Mouse (Mus musculus) forebrain, embryonic 13.5 days (tissue): ENCODE measurements around the gene Frs2. TPM values are rescaled to one million over a fixed set of nuclear protein-coding genes. Genes with fewer than 3 reads are reported as not detected.
A peak's percentile ranks its signal among the peaks of the same experiment; 100 is the strongest.

ENCODE experiments used
- ATAC-seq: fragments of 200-750 bp; cut with Nextera tagmentation; 2 replicates; pipeline ENCODE4 v1.8.0; 2017
- H3K27ac ChIP-seq: fragments of 300-500 bp; sonication (generic); 2 replicates; pipeline ENCODE4 v1.5.1; 2015; ENCODE audit warnings: inconsistent platforms, mild to moderate bottlenecking, moderate library complexity
- H3K27me3 ChIP-seq: fragments of 300-500 bp; sonication (generic); 2 replicates; pipeline ENCODE4 v1.6.1; 2015; ENCODE audit warnings: mild to moderate bottlenecking, inconsistent platforms
- H3K36me3 ChIP-seq: fragments of 300-500 bp; sonication (generic); 2 replicates; pipeline ENCODE4 v1.6.1; 2015; ENCODE audit warnings: mild to moderate bottlenecking, inconsistent platforms; ENCODE audit not compliant: poor library complexity, severe bottlenecking
- H3K4me1 ChIP-seq: fragments of 300-500 bp; sonication (generic); 2 replicates; pipeline ENCODE4 v1.6.1; 2015; ENCODE audit warnings: inconsistent platforms
- H3K4me2 ChIP-seq: fragments of 300-500 bp; sonication (generic); 2 replicates; pipeline ENCODE4 v1.6.1; 2015; ENCODE audit warnings: inconsistent platforms, mild to moderate bottlenecking, moderate library complexity
- H3K4me3 ChIP-seq: fragments of 300-500 bp; sonication (generic); 2 replicates; pipeline ENCODE4 v1.5.1; 2015; ENCODE audit warnings: mild to moderate bottlenecking, inconsistent platforms
- H3K9ac ChIP-seq: fragments of 300-500 bp; sonication (generic); 2 replicates; pipeline ENCODE4 v1.6.1; 2015; ENCODE audit warnings: mild to moderate bottlenecking, inconsistent platforms
- H3K9me3 ChIP-seq: fragments of 300-500 bp; sonication (generic); replicated peaks from 2 replicates; pipeline ENCODE4 v1.6.1; 2016; ENCODE audit warnings: inconsistent platforms
- WGBS: fragments of 180-500 bp; shearing (Covaris S2); methylation state at CpG from one replicate; pipeline ENCODE4 v1.1.7; 2015; 5-methylcytosine and 5-hydroxymethylcytosine counted together
- polyA plus RNA-seq: library from polyadenylated mRNA; unstranded; fragments of >200 nt; fragmentation: Nextera tagmentation; extraction: Ambion mirVana; gene quantifications from 2 replicates; pipeline ENCODE4 v1.2.1, GENCODE M21; 2015

Gene Frs2
- polyA plus RNA-seq, result 16.0 and 19.7 TPM in 2 replicates

DNA sequence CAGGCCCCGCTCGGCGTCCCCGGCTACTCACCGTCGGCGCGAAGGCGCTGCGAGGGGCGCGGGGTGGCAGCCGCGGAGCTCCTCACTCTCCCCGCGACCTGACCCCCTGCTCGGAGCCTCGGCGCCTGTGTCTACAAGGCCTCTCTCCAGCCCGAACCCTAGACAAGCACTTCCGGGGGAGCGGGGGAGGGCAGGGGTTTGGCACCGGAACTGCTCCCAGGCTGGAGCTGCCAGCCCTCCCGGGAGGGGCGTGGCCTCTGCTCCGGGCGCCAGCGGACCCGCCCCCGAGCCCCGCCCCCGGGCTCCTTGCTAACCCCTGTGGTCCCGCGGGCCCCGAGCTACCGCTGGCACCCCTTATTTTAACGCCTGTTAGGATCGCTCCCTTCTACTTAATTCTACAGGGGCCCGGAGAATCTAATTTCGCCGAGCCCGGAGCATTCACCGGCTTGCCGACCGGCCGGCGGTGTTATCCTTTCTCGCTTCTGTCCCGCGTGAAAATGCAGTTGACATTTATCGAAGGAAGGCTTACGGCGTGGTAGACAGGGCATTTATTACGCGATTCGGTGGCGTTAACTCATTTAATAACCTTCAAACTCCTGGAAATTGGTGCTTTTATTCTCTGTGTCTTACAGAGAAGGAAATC is at the start of gene Frs2:
Gene Frs2, minus strand, starts transcription at position 174 of the 643 bp plus-strand sequence.
- Histone ChIP-seq H3K4me3 (peak within 1 kb of the TSS; percentile 99), H3K27me3 (peaks cover 14% of the 10 kb centered on the region), H3K9ac (peak within 1 kb of the TSS; percentile 97), H3K9me3 (no peaks in the 10 kb centered on the region), H3K36me3 (no peaks in the 10 kb centered on the region), H3K4me1 (peaks cover 34% of the 10 kb centered on the region), H3K4me2 (peak within 1 kb of the TSS; percentile 84), H3K27ac (peak within 1 kb of the TSS; percentile 84)
- ATAC-seq, result peak; percentile 99
- under 1% methylated on average over 57 of the region's 57 CpGs for WGBS

DNA sequence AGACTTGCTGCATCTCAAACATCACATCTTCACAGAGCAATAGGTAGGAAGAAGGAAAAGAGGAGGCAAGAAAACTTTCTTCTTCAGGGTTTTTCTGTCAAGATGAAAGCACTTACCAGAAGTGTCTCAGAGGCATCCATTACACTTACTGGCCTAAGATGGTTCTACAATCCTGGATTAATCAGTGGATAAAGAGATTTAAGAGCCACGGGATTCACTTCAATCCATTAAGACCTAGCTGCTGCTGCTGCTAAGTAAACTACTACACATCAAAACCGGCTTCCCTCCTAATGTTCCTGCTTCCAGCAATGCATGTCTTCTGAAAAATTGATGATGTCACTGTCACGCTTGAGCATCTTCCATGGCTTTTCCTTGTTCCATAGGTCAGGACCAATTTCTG is 48.4 kb upstream of the Frs2 start:
- Histone ChIP-seq H3K4me2 (no peak overlapping the region), H3K9ac (no peak overlapping the region), H3K4me3 (no peak overlapping the region), H3K27ac (no peak overlapping the region), H3K27me3 (no peaks in the 10 kb centered on the region), H3K4me1 (no peaks in the 10 kb centered on the region), H3K36me3 (no peaks in the 10 kb centered on the region), H3K9me3 (no peaks in the 10 kb centered on the region)
- WGBS, result 83% methylated on average over 3 of the region's 3 CpGs
- ATAC-seq, result no peak

DNA sequence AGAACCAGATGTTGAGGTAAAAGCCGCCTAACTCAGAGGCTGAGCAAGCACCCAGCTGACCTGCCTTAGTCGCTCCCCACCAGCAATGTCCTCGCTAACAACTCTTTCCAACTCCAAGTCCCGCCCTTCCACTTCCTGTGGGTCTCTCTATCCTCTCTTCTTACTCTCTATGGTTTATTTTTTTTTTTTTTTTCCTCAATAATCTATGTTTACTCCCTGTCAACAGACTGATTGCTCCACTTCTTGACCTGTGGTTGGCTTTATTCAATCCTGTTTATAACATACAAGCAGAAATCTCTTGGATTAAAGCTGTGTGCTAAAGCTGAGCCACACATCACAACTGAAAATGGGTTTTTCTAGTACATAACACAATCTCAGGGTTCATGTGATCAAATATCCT is 47.4 kb upstream of the Frs2 start:
- no peak overlapping the region for H3K27ac ChIP-seq
- H3K4me2 ChIP-seq, result no peak overlapping the region
- ATAC-seq, result no peak
- H3K4me3 ChIP-seq, result no peak overlapping the region
- H3K9me3 ChIP-seq, result no peaks in the 10 kb centered on the region
- 95% methylated on average over 4 of the region's 4 CpGs for WGBS
- H3K4me1 ChIP-seq, result no peaks in the 10 kb centered on the region
- H3K27me3 ChIP-seq, result no peaks in the 10 kb centered on the region
- H3K9ac ChIP-seq, result no peak overlapping the region
- no peaks in the 10 kb centered on the region for H3K36me3 ChIP-seq

DNA sequence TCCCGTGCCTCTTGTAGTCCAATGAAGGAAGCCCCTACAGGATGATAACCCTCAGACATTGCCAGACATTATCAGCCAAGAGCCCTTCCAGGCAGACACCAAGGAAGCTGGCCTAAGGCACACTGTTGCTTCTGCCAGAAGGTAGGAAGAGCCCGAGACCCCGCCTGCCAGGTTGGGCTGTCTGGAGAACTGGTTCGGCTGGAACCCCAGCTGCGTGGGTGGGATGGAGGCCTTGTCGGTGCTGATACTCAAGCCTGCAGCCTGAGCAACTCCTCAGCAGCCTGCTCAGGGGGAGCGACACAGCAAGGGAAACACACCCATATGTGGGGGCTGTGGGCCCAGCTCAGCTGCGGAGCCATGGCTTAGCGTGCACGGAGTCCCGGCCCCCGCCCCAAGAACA is 46.7 kb upstream of the Frs2 start:
- ATAC-seq, result no peak
- H3K4me1 ChIP-seq, result no peaks in the 10 kb centered on the region
- H3K9ac ChIP-seq, result no peak overlapping the region
- no peak overlapping the region for H3K27ac ChIP-seq
- H3K27me3 ChIP-seq, result no peaks in the 10 kb centered on the region
- H3K9me3 ChIP-seq, result no peaks in the 10 kb centered on the region
- H3K4me3 ChIP-seq, result no peak overlapping the region
- H3K36me3 ChIP-seq, result no peaks in the 10 kb centered on the region
- H3K4me2 ChIP-seq, result no peak overlapping the region
- 95% methylated on average over 12 of the region's 12 CpGs for WGBS

DNA sequence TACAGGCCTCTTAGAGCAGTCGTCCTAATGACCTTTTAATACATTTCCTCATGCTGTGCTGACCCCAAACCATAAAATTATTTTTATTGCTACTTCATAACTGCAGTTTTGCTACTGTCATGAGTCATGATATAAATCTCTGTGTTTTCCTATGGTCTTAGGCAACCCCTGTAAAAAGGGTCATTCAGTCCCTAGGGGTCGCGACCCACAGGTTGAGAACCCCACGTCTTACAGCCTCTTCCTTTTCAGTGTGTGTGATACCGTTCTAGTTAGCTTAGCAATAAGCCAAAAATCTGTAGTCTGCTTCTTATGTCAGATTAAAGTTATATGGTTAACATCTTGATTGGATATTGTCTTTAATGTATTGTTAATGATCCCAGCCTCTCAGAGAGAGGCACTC is 45.0 kb upstream of the Frs2 start:
- Histone ChIP-seq H3K36me3 (no peaks in the 10 kb centered on the region), H3K27me3 (no peaks in the 10 kb centered on the region), H3K9me3 (no peaks in the 10 kb centered on the region), H3K4me2 (no peak overlapping the region), H3K27ac (no peak overlapping the region), H3K9ac (no peak overlapping the region), H3K4me3 (no peak overlapping the region), H3K4me1 (no peaks in the 10 kb centered on the region)
- no peak for ATAC-seq
- WGBS, result 80% methylated on average over 5 of the region's 5 CpGs

DNA sequence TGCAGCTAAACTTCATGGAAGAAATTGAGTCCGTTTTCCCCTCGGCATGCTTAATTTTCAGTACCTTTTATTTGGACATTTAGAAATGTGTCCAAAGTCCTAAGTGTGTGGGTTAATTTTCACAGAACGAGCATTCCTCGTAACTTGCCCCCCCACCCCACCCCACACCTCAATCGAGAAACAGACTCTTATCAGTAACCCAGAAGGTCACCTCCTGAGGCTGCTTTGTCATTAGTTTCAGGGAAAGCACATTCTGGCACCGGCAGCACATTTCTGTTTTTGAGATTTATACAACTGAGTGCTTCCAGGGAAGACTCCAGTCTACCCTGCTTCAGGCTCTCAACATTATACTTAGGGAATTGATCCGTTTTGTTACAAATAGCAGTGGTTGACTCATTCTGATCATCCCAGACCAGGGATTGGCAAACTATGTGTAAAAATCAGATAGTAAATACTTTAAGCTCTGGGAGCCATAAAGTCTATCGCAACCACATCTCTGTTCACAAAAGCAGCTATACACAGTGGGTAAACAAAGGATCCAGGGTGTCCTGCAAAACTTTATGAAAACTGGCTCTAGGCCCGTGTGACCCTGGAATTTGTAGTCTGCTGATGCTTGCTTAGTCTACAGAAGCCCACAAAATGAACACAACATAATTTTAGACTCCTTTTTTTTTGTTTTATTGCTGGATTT is 37.2 kb upstream of the Frs2 start:
- no peak for ATAC-seq
- WGBS, result 66% methylated on average over 9 of the region's 9 CpGs
- H3K27me3 ChIP-seq, result no peaks in the 10 kb centered on the region
- no peaks in the 10 kb centered on the region for H3K36me3 ChIP-seq
- H3K4me1 ChIP-seq, result no peaks in the 10 kb centered on the region
- no peak overlapping the region for H3K4me3 ChIP-seq
- no peaks in the 10 kb centered on the region for H3K9me3 ChIP-seq
- H3K9ac ChIP-seq, result no peak overlapping the region
- H3K4me2 ChIP-seq, result no peak overlapping the region
- no peak overlapping the region for H3K27ac ChIP-seq

DNA sequence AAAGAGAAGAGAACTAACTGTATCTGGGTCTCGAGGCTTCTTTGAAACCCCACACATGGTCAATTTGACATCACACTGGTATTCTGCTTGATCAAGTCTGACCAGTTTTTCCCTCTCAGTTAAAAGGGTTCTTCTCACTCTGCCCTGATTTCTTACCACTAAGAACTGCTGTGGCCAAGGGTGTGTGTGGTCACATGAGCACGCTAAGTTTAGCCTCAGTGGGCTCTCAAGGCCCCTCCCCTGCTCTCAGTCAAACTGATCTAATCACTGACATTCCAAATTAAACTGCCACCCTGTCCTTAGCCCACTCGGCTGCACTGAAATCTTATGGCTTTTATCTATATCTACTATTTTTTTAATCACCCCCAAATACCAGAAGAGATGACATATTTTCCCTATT is 32.8 kb upstream of the Frs2 start:
- H3K4me3 ChIP-seq, result no peak overlapping the region
- no peaks in the 10 kb centered on the region for H3K4me1 ChIP-seq
- H3K4me2 ChIP-seq, result no peak overlapping the region
- ATAC-seq, result no peak
- no peak overlapping the region for H3K9ac ChIP-seq
- H3K27me3 ChIP-seq, result no peaks in the 10 kb centered on the region
- no peaks in the 10 kb centered on the region for H3K36me3 ChIP-seq
- H3K9me3 ChIP-seq, result no peaks in the 10 kb centered on the region
- 57% methylated on average over 3 of the region's 3 CpGs for WGBS
- no peak overlapping the region for H3K27ac ChIP-seq

DNA sequence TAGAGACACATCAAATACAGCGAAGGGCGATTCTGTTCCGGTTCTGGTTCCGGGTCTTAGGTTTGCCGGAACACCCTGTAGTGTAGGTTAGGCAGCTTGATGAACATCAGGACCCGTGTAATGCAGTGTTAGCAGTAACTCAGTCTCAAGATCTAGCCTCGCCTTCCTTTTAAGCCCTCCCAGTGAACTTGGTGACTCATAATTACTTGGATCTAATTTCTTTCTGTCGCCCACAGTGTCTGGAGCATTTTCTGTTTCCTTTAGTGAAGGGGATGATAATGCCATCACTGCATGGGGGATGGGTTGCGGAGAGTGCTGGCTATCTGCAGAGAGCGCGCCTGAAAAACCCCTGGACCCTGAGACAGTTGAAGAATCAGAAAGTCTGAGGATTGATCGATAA is 26.3 kb upstream of the Frs2 start:
- H3K27me3 ChIP-seq, result no peaks in the 10 kb centered on the region
- 0 out of 2 replicates have a peak, but pooled peaks cover 3% of the 10 kb centered on the region for H3K4me1 ChIP-seq
- no peaks in the 10 kb centered on the region for H3K9me3 ChIP-seq
- H3K4me3 ChIP-seq, result no peak overlapping the region
- no peak overlapping the region for H3K4me2 ChIP-seq
- no peak overlapping the region for H3K9ac ChIP-seq
- no peaks in the 10 kb centered on the region for H3K36me3 ChIP-seq
- WGBS, result 60% methylated on average over 12 of the region's 12 CpGs
- no peak for ATAC-seq
- no peak overlapping the region for H3K27ac ChIP-seq

DNA sequence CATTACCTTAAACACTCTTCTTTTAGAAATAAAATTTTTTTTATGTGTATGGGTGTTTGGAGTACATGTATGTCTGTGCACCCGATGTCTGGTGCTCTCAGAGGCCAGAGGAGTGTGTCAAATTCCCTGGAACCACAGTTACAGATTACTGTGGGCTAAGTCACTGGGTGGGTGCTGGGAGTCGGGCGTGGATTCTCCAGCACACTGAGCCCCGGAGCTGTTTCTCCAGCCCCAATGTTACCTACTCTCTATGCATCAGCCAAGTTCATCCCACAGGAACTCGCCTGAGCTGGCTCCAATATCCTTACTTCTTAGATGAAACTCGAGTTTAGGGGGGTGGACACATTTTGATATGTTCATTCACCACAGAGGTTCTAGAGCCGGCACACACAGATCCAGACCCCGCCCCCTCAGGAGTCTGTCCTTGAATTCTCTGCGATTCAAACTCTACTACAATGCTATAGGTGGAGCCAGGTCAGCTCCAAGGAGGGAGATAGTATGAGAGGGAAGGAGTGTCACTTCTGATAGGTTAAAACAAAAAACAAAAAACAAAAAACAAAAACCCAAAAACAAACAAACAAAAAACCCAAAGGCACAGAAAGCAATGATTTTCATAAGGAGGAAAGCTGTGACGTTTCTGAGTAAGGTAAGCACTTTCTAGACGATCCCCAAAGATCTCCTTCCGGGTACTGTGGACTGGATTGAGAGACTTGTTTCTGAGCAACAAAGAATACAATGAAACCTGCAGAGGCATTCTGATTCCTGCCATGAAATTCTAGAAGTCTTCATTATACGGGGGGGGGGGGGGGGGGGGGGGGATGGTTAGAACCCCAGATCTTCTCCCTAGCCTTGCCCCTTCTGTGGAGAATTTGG is 25.5 kb upstream of the Frs2 start:
- H3K27ac ChIP-seq, result no peak overlapping the region
- no peaks in the 10 kb centered on the region for H3K27me3 ChIP-seq
- no peak overlapping the region for H3K4me2 ChIP-seq
- H3K9ac ChIP-seq, result no peak overlapping the region
- no peaks in the 10 kb centered on the region for H3K9me3 ChIP-seq
- H3K4me3 ChIP-seq, result no peak overlapping the region
- H3K36me3 ChIP-seq, result no peaks in the 10 kb centered on the region
- WGBS, result 36% methylated on average over 13 of the region's 13 CpGs
- ATAC-seq, result no peak
- 0 out of 2 replicates have a peak, but pooled peaks cover 3% of the 10 kb centered on the region for H3K4me1 ChIP-seq

DNA sequence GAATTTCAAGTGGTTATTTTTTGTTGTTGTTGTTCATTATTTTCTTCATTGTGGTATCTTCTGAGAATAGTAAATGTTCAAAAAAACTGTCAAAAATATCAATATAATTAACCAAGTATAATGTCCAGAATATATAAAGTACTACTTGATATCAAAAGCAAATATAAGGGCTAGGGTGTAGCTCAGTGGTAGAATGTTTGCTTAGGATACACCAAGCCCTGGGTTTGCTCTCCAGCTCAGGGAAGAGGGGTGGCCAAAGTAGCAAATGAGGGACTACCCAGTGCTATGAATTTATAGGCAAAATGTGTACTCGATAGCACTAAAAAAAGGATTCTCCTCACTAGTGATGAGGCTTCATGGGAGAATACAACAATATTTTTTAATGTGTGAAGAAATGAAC is 24.8 kb upstream of the Frs2 start:
- 93% methylated on average over 1 of the region's 1 CpGs for WGBS
- Histone ChIP-seq H3K36me3 (no peaks in the 10 kb centered on the region), H3K4me1 (0 out of 2 replicates have a peak, but pooled peaks cover 3% of the 10 kb centered on the region), H3K4me2 (no peak overlapping the region), H3K4me3 (no peak overlapping the region), H3K27me3 (no peaks in the 10 kb centered on the region), H3K9ac (no peak overlapping the region), H3K27ac (no peak overlapping the region), H3K9me3 (no peaks in the 10 kb centered on the region)
- no peak for ATAC-seq

DNA sequence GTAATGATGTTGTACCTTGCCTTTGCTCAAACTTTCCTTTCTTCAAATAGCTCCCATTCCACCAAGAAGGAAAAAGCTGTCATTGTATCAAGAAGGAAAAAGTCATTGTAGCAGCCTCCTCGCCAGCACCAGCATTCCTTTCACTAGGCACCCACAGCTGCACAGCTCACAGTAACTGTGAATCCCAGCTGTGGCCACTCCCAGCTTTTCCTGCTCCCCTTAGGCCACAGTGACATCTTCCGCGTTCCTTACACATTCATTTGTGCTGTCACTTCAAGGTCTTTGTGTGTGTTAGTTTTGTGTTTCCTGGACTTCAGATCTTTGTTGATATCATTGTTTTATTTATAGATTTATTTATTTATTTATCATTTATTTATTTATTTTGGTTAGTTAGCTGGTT is 23.7 kb upstream of the Frs2 start:
- no peak overlapping the region for H3K4me3 ChIP-seq
- H3K36me3 ChIP-seq, result no peaks in the 10 kb centered on the region
- no peak for ATAC-seq
- 44% methylated on average over 3 of the region's 3 CpGs for WGBS
- no peak overlapping the region for H3K9ac ChIP-seq
- H3K27ac ChIP-seq, result no peak overlapping the region
- H3K9me3 ChIP-seq, result no peaks in the 10 kb centered on the region
- H3K4me2 ChIP-seq, result no peak overlapping the region
- H3K4me1 ChIP-seq, result 0 out of 2 replicates have a peak, but pooled peaks cover 3% of the 10 kb centered on the region
- H3K27me3 ChIP-seq, result no peaks in the 10 kb centered on the region

DNA sequence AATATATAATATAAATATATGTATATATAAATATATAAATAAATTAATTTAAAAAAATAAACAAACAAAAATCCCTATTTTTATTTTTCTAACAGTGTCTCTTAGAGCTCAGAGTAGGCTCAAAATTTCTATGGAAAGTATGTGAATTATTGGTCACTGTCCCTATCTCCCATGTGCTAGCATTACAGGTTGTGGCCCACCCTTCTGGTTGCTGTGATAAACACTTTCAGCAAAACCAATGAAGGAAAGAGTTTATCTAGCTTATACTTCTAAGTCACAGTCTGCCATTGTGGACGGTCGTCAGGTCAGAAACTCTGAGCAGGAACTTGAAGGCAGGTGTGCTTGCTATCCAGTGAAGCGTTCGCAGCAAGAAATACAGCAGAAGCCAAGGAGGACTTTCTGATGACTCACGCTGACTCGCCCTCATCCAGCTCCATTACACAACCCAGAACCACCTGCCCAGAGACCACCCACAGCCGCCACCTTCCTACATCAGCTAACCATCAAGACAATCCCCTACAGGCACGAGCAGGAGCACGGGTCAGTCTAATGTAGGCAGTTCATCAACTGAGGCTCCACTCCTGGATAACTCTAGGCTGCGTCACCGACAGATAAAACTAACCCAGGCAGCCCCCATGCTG is 18.6 kb upstream of the Frs2 start:
- no peaks in the 10 kb centered on the region for H3K9me3 ChIP-seq
- WGBS, result 88% methylated on average over 11 of the region's 11 CpGs
- no peaks in the 10 kb centered on the region for H3K4me1 ChIP-seq
- no peaks in the 10 kb centered on the region for H3K36me3 ChIP-seq
- no peak for ATAC-seq
- H3K4me3 ChIP-seq, result no peak overlapping the region
- H3K27ac ChIP-seq, result no peak overlapping the region
- H3K9ac ChIP-seq, result no peak overlapping the region
- H3K27me3 ChIP-seq, result no peaks in the 10 kb centered on the region
- no peak overlapping the region for H3K4me2 ChIP-seq
